Mouse (Mus musculus) bone marrow macrophage, adult 2 months (primary cell): Measurements from ENCODE around the gene Tcf7l1.

ENCODE experiments used
- CTCF ChIP-seq: IDR thresholded peaks from 2 replicates; pipeline ENCODE4 v1.5.1; 2012; ENCODE audit warnings: low read depth, mild to moderate bottlenecking, low read length, moderate library complexity
- POLR2A ChIP-seq: IDR thresholded peaks from 2 replicates; pipeline ENCODE4 v1.6.1; 2012; ENCODE audit warnings: mild to moderate bottlenecking, low read depth, low read length, borderline replicate concordance

DNA sequence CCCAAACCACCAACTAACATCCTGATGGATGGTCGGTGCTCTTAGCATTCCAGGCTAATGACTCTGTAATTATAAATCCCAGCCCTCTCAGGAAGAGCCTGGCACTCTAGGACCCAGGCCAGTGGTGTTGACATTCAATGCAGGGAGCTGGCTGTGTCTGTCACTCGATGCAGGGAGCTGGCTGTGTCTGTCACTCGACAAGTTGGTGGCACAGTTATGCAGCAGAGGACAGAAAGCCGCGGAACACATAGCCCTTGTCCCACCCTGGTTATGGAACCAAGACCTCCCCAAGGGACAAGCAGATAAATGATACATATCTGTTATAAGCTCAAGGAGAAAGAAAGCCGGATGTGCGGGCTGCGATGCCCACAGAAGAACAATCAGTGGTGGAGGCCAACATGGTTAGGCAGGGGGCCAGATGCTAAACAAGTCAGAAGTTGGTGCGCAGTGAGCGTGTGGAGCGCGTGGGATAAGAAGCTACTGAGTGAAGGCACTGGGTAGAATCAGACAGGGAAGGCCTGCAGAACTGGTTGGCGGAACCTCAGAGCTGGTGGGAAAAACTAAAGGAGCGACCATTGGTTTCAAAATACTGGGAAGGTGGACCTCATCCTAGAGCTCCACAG lies 33.7 kb downstream of the Tcf7l1 start:
- TF ChIP-seq POLR2A: no peak
- TF ChIP-seq CTCF: no peak
